Mouse (Mus musculus) embryo, embryonic 11.5 days (tissue): ENCODE results near the gene Hivep3.

Experiments
- DNase-seq: peaks from one replicate; pipeline ENCODE4 v3.0.0-alpha.2; 2012; ENCODE audit warnings: low read depth, low spot score

Gene Hivep3

DNA sequence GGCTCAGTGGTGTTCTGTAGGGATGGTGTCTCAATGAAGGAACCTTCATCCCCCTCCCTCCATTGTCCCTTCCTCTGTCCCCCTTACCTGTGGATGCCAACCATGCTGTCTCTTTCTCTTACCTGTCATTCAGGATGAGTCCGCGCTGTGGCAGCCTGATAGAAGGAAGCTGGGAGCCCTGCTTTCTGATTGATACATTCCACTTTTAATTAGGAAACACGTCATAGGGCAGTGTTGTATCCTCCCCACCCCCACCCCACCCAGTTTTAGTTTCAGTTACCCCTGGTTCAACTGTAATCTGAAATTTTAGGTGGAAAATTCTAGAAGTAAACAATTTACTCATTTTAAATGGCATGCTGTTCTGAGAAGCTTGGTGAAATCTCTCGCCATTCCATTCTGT is 173.5 kb downstream of the Hivep3 start:
- no peak for DNase-seq

DNA sequence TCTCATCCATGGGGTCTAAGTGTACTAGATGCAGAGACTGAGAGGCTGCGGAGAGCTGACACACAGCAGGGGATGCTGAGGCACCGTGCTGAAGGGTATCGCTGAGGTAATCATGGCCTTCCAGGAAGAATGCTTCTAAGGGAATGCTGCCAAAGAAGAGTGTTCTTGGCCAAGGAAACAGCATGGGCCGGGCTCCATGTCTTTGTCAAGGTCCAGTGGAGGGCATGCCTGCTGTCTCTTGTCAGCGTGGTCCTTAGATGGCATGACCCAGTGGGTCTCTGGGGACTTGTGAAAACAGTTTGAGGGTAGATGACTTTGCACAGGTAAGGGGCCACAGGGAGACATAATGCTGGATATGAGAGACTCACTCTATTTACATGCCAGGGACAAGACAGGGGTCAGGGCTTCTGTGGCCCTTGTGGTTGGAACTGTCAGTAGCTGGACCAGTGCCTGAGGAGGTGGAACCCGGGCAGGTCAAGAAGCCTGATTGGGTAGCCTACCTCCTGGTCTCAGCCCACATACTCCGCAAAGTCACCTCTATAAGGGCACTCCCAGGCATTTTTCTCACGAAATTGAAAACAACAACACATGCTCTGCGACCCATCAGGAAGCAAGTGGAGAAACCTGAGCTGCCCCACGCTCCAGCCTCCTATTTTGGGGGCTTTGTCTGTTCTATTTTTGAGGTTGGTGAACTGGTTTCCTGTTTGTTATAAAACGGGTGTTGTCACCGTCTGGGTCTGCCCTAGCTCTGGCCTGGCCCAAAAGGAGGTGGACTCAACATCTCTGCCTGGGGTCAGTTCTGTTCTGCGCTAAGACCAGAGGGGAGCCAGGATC is 177.7 kb downstream of the Hivep3 start:
- no peak for DNase-seq

DNA sequence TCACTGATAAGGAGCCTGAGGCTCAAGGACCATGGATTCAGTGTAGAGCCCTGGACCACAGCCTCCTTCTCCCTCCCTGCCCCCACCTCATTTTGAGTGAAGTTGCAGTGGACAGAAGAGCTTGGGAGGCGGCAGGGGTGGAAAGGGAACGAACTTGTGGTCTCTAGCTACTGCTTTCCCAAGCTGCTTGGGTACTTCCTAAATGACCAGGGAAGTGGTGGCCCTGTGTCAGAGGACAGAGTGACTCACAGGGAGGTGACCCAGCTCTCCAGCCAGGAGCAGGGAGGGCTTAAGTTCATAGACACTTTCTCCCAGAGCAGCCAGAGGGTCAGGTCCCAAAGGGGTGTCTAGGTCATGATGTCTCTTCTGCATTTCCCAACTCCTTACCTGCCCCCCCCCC is 178.6 kb downstream of the Hivep3 start:
- DNase-seq: no peak

DNA sequence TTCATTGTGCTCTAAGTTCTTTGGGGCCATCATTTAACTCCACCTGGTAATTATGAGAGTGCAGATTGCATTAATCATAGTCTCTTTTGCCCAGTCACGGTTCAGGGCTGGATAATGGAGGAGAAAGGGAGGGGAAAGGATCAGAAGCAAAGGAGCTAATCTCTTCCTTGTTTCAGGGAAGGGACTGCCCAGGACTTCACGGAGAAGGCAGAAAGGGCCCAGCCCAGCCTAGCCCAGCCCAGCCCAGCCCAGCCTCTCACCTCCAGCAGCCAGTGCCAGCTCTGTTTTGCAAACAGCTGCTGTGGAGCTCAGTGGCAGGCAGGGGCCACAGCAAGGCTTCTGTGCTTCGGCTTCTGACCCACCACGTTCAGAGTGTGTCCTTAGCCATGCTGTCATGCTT is 180.6 kb downstream of the Hivep3 start:
- DNase-seq: no peak

DNA sequence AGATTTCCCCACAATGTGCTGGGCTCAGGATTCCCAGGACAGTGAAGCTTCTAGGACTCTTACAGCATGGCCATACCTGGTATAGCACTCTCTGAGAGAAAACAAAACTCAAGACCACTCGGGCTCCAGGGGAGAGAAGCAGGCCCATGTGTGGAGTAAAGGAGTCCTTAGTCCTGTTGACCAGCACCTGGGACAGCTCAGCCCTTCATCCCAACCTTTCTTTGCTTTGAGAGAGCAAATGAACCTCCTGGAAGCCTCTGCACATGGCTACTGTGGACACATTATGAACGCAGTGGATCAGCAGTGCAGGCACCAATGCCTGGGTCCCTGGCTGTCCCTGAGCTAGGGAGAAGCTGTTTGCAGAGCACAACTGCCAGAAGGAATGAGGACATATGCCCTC is 181.5 kb downstream of the Hivep3 start:
- no peak for DNase-seq

DNA sequence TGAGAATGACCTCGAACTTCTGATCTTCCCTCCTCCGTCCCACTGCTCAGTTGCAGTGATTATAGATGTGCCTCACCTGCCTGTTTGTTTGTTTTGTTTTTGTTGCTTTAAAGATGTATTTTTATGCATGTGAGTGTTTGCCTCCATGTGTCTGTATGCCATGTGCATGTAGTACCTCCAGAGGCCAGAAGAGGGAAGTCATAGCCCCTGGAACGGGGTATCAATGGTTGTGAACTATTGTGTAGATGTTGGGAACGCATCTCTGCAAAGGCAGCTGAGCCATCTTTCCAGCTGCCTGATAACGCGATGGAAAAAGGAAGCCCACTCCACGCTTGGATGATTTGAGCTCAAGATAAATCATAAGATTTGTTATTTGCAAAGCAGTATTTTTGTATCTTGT is 183.9 kb downstream of the Hivep3 start:
- no peak for DNase-seq

DNA sequence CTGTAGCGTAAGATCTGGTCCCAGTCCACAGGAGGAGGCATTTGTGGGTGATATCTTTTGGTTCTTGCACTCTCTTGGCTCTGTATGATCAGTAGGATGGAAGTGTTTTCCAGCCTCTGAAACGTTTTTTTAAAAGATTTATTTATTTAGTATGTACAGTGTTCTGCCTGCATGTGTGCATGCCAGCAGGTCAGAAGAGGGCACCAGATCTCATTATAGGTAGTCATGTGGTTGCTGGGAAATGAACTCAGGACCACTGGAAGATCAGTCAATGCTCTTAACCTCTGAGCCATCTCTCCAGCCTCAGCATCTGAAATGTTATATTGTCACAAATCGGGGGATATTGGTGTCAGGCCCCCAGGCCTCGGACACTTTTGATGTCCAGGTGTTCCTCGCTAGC is 185.8 kb downstream of the Hivep3 start:
- DNase-seq: no peak

DNA sequence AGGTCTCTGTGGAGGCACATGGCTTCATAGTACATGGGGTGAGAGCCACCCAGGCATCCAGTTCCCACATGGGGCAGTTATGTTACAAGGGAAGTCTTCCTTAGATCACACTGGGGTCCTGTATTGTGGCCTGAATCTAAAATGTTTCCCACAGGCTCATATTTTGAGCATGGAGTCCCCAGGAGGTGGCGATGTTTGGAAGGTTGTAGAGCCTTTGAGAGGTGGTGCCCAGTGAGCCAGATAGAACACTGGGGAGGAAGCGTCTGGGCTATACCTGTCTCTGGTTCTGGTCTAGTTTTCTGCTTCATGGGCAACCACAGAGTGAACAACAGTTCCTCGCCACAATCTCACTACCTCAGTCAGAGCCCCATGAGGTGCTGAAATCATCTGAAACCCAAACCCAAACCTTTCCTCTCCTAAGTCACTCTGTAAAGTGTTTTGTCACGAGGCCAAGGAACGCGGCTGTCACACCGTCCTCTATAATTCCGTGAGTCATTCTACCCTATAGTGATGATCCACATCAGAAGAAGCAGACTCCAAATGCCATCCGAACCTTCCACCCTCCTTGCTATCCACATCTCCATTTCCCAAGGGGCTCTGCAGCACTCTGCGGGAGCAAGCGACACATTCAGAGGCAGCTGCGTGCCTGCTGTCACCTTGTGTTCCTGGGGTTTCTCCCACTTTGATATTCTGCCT is 187.6 kb downstream of the Hivep3 start:
- DNase-seq: no peak

DNA sequence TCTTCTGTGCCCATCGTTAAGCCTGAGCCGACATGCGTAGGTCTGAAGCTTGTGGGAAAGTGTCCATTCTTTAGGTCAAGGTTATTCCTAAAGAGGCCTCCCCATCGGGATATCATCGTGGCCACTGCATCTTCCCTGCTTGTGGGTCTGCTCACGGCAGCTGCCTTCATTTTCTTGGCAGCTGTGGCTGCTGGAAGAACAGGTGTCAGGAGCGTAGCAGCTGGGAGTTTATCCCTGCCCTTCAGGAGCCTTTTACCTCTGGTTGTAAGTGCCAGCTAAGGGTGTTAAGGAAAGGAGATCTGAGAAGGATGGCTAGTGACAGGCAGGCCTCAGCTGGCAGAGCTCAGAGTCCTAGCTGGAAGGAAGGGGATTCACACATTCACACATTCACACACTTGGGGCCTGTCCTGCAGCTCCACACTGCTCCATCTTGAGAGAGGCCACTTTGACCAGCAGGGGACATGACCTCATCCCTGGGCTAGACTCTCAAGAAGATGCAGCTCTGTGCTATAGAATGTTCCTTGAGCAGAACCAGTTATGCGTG is 188.2 kb downstream of the Hivep3 start:
- DNase-seq: no peak

DNA sequence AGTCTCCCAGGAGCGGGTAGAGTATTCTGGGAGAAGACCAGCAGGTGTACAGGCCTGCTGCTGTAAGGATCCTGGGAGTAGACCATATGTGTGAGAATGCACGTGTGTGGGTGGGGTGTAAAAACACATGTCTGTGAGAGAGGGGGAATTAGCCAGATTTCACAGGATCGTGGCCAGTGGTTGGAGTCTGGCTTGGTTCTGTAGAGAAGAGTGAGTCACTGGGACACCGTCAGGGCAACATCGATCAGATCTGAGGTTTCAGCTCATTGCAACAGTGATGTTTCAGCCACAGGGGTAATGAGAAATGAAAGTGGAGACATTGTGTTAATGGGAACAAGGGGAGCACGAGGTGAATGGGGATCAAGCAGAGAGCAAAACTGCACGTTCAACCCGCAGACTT is 189.4 kb downstream of the Hivep3 start:
- DNase-seq: no peak

DNA sequence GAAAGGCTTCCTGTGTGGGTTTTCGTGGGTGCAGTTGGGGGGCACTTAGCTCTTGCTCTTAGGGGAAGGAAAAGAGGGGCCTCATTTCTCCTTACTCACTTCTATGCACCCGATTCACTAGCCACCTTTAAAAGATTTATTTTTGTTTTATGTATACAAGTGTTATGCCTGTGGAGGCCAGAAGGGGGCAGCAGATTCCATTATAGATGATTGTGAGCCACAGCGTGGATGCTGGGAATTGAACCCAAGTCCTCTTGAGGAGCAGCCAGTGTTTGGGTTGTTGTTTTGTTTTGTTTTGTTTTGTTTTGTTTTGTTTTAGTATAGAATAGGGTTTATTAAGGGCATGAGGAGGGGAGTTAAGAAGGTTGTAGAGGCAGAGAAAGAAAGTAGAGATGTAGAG is 189.8 kb downstream of the Hivep3 start:
- DNase-seq: no peak

DNA sequence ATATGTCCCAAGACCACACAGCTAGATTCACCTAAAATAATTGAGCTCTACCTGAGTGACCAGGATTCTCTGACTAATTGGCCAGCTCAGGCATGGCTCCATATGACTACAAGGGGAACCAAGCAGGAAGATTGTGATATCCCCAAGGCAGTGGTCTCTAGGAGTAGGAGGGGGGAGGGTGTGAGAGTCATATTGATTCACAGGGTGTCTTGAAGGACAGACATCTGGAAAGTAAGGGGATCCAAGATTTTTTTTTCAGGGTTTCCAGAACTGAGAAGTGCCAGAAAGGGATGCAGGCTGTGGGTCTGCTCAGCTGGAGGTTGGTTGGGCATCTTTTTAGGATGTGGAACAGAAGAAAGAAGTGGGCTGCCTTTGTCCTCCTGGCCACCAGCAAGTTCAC is 191.5 kb downstream of the Hivep3 start:
- no peak for DNase-seq

DNA sequence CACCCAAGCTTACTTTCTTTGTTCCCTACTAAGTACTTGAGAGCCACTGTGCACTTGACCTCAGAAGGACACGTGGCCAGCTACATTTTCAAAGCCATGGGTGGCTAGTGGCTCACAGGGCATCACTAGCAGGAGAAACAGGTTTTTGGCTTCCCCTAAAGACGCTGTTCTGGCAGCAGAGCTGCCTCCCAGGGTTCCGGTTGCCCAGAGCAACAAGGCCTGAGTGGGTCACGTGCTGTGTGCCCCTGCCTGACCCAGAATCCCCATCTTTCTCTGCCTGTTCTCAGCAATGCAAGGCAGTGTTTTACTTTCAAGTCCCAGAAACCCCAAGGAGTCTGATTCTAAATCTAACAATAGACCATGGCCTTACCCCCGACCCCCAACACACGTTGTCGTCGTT is 198.3 kb downstream of the Hivep3 start:
- no peak for DNase-seq

DNA sequence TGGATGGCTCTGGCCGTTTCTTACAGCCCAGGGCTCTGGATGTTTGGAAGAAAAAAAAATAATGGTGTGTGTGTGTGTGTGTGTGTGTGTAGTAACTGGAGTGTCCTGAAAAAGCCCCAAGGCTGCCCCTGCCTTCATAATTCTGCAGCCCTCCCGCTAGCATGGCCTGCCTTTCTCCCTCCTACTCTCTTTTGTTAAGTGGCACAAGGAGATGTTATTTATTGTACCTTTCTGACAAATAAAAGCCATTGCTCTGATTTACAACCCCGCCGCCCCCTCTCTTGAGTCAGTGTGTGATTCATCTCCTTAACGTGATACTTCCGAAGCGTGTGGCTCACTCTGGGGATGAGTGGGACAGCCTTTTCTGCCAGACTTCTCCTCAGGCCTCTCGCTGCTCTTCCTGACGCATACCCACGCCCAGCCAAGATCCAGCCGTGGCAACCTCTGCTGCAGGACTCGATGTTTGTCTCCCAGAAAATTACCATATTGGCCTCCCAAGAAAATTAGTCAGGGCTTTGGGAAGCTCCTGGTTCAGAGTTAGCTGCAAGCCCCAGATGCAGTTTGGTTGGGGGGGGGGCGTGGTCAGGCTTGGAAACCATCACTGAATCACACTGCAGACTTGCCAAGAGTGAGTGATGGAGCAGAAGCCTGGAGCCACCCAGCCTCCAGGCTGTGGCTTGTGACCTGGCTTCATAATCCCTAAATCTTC is 199.1 kb downstream of the Hivep3 start:
- peak; percentile 36 for DNase-seq

DNA sequence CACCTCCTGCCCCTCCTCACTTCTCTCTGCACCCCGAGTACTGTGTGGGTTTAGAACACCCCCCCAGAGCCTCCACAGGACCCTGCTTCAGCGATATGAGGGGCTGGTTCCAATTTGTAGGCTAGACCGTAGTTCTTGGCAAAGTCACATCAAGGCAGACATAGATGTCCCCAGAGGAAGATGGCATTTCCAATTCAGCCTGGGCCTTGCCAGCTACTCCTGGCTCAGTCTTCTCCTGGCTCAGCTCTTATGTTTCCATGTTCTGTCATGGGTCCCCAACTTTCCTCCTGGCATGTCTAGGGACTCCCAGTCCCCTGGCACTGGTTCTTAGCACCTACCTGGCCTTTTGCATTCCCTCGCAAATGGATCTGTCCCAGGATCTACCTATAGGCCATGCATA is 201.3 kb downstream of the Hivep3 start:
- no peak for DNase-seq

DNA sequence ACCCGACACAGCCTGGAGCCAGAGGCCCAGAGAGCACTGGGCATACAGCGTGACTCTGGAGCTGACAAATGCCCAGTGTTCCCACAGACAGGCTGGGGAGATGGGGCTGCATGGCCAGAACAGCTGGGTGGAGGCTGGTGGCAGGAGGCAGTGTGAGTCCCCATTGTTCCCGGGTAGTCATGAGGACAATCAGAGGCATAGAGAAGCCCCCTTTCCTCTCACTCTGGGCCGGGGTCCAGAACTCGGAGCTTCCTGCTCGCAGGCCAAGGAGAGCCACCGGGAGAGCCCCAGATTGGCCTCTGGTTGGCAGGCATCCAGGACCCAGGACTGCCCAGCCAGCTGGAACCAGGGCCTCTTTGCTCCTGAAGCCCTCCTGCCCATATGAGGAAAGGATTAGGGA is 204.3 kb downstream of the Hivep3 start:
- no peak for DNase-seq

DNA sequence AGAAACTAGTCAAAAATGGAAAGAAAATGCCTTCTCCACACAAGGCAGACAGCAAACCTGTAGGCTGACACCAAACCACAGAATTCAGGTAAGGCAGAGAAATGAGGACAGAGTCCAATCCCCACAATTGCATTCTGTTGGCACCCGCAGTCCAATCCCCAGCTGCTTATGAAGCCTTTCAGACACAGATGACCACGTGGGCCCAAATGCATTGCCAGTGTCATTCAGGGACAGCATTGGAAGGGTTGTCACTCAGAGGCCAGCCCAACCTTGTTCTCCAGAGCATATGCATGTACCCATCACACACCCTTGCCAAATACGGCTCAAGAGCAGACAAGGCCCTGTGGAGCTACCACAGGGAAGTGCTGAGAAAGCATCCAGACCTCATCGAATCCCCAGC is 204.9 kb downstream of the Hivep3 start:
- no peak for DNase-seq

DNA sequence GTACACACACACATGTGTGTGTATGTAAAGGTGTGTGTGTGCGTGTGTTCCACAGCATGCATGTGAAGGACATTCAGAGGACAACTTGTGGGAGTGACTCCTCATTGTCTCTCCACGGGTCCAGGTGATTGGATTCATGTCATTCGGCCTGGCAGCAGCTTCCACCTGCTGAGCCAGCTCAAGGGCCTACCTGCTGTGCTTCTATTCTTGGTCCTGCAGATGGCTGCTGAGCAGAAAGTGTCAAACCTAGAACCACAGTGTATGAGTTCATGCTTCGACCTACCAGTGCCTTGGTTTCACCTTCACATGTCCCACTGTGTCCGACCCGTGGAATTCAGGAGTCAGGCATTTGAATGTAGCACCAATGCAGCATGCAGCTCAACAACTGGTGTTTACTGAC is 206.2 kb downstream of the Hivep3 start:
- no peak for DNase-seq

DNA sequence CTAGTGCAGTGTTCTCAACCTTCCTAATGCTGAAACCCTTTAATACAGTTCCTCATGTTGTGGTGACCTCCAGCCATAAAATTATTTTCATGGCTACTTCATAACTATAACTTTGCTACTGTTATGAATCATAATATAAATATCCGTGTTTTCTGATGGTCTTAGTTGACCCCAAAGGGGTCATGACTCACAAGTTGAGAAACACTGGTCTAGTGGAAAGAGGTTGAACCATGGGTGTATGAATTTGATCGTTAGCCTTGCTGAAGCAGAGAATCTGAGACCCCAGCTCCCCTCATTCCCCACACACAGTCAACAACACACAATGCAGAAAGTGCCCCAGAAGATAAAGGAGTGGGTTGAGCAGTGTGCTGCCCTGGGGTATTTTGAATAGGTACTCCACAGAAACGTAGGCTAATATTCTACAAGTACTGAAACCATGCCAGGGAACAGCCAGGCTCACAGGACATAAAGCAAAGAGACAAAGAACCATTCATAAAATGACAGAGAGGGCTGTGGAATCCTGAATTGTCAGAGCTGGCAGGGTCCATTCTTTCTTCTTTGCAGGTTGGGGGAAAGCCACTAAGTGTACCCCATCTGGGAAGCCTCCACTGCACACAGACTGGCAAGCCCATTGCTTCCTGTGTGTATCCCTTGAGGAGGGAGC is 212.8 kb downstream of the Hivep3 start:
- no peak for DNase-seq

DNA sequence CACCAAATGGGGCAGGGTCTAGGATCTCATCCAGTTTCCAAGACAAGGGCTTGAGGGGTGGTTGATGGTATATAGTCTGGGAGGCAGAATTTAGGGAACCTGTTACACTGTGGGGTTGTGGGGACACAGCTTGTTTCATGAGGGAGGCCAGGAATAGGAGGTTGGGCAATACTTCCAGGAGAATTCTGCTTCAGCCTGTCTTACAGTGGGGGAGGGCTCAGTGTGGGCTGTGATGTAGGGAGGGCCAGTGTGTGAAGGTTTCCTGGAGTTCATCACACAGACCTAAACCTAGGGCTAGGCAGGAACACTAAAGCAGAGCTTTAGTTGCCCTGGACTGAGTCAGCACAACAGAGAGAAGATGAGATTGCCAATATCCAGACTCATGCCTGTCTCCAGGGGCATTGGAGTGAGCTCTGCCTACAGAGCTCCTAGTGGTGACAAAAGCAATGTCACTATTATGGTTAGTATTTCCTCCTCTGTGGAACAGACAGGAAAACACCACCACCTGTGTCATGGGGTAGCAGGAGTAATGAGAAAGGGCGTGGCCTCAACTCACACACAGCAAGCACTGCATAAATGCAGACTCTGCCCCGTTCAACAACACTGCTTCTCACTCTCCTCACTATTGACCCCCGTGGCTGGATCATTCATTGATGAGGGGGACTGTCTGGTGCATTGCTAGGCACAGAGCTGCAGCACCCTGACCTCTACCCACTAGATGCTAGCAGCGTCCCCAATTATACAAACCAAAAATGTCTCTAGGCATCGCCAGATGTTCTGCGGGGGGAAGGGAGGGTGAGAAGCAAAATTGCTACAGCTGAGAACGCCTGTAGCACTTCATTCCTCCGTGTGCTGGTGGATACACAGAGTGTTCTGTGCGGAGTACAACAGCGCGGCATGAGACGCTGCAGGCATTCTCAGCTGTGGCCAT is 213.9 kb downstream of the Hivep3 start:
- DNase-seq: no peak

DNA sequence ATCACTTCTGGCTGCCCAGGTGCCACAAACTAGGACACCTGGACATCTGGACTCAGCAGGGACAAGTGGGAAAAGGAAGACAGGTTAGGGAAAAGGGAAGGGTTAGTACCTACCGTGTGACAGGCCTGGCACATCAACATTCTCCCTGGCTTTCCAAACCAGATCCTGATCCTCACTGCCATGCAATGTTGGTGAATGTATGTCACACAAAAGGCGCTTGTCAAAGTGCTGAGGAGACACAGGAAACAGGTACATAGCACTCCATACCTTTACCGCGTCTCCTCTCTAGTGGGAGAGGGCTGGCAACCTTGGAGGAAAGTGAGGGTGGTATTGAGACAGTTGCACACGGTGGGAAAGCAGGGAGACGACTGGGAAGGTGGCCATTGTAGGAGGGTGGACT is 214.8 kb downstream of the Hivep3 start:
- no peak for DNase-seq
